Mouse (Mus musculus) lung, postnatal 36 days (tissue): ENCODE results near the gene Akap5.
A peak's percentile ranks its signal among the peaks of the same experiment; 100 is the strongest.

Experiments used
- DNase-seq: peaks from one replicate; pipeline ENCODE4 v3.0.0; 2022; ENCODE audit warnings: mixed read lengths

The Akap5 gene

DNA sequence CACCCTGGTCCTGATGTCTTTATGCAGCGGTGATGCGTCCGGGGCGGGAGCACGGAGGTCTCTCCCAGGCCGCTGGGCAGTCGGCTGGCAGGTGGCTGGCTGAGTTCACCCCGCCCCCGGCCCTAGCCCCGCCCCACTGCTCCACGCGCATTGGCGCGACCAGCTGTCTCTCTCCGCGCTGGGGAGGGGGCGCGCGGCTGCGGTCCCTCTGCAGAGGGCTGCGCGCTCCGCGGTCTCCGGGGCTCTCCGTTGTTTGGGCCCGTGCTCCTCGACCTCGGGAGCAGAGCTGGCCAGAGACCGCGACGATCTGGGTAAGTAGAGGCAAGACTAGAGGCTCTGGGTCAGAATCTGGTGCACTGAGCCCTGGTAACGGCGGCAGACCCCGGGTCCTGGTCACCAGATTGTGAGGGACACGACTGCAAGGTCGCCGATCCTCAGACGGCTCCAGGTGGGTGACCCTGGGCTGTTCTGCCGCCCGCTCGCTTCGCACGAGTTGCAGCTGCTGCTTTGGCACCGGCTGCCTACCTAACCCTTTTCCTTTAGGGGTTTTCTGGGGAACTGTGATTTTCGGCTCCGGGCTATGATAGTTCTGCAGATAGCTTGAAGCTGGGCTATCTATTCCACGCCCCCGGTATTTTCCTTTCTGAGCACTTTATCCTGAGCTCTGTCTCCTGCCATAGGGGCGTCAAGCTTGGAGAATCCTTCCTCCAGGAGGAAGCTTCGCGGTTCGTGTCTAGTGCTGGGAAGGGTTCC is at the start of gene Akap5:
Gene Akap5 (plus strand): TSS at position 213 of the 753 bp plus-strand sequence.
- peak; percentile 42 for DNase-seq

DNA sequence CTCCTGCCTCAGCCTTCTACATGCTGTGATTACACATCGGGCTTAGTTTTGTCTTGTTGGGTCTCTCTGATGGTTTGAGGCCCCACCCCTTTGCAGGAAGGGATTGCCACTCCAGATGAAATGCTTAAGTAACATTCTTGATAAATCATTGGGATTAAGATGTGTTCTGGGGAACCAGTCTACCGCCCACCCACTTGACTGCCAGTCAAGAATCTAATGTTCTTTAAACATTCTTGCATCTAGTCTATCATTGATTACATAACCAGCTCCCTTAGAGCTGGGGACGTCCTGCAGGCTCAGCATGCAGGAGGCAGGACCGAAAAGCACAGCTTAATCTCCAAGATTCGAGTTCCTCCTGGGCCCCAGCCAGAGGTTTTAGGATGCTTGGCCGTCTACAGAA is 46.5 kb upstream of the Akap5 start:
- DNase-seq: no peak

DNA sequence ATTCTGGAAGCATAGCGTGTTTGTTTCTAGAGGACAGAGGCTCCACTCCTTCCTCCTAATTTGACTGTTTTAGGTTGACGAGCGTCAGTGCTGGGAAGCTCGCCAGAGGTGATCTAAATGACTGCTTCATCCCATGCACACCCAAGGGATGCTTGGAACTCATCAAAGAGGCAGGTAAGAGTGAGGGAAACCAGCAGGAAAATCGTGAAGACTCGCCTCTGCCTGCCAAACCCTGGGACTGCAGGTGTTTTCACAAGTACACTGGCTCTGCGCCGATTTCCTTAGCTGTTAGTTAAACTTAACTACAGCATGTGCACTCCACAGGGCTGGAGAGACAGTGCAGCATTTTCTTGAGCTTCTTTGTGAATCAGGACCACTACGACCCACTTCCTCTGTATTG is 44.1 kb upstream of the Akap5 start:
- DNase-seq: no peak

DNA sequence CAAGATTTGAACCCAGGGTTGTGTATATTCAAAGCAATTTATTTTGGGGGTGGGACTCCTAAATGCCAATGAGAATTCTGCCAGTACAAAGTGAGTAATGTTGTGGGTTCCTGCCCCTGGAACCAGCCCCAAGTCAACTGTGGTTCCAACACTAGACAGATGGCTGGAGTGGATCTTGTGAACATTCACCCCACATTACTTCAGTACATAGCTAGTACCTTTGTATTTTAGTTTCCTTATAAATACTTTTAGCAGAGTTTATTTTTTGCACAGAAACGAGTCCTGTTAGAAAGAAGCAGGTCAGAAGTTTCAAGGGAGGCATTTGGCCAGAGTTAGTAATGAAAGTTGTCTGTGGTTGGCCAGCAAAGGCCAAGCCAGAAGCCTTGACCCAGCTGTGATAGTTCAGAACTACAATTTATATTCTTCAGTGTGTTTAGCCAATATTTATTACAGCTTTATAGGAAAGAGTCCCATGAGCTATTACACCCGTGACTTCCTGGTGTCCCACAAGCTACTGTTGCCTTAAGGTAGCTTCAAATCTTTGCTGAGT is 43.5 kb upstream of the Akap5 start:
- no peak for DNase-seq

DNA sequence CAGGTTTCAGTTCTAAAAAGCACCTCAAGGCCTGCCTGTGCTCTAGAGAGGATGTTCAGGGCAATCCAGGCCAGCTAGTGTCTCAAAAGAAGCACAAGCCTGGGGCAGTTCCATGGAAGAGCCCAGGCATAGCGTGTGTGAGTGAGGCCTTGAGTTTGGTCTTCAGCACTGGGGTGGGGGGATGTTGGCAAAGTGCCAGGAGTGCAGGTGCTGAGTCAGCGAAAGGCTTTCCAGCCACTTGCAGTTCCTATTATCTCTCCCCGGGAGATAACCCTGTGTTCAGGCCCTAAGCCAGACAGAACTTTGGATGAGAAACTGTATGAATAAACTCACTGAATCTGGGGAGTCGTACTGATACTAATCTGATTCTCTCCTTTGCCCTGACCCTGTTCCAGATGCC is 42.6 kb upstream of the Akap5 start:
- no peak for DNase-seq

DNA sequence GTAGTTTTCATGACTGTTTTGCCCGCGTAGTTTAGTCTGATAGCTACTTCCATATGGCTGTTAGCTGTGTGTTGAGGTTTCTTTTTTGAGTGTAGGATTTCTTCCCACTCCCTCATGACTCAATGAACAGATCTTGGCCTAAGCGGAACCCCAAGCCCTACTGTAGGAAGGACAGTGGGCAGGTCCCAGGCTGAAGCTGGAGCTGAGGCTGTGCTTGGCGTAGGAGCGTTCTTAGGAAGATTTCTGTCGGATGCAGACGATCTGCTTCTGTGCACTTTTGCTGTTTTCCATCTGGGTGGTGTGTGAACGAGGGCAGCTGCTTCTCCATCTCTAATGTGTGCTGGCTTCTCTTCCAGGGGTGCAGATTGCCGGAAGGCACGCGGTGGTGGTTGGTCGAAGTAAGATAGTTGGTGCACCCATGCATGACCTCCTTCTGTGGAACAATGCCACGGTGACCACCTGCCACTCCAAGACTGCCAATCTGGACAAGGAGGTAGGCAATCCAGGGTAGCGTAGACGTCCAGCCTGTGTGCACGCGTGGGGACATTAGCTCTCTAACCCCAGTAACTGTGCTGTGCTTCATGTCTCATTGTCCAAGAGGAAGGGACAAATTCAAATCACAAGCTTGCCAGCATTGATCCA is 42.0 kb upstream of the Akap5 start:
- no peak for DNase-seq

DNA sequence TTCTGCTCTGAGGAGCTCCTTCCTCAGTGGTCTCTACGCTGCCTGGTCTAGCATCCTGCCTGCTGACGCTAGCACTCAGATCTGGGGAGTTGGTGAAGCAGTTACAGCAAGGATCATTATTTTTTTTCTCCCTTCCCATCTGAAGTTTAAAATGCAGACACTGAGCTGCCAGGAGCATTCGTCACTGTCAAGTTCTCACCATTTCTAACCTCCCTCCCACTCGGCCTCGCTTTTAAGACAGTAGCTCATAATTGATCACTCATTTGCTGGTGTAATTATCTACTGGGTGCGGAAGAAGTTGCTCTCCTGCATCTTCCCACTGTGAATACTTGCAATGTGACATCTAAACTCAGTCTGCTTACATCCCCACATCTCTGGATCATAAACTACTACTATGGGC is 39.3 kb upstream of the Akap5 start:
- DNase-seq: no peak

DNA sequence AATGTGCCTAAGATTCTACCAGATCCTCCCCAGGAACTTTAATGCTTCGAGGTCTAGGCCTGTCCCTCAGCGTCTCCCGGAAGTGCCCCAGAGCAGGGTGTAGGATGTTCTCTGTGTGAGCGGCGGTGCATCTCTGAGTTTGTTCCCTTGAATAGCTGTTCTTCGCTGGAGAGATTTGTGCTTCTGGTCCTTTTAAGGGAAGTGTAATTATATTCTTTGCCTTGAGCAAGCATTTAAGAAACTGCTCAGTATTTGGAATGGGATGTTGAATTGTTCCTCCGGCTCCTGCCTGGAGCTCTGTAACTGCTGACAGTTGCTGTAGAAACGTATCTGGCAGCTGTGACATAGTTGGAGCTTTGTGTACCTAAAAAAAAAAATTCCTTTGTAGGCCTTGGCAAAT is 36.7 kb upstream of the Akap5 start:
- no peak for DNase-seq

DNA sequence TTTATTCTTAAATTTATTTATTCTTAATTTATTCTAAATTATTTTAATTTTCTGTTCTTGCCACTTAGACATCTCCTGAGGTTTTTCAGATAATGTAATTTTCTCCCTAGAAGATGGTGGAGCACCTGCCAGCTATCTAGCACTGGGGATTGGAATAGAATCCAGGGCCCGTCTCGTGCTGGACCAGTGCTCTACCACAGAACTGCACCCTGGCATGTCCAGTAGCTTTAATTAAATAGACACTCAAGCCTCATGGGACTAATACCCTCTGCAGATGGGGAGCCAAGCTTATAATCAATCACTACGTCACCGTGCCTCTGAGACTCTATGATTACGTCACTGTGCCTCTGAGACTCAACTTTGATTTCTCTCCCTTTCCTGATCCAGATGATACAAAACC is 36.2 kb upstream of the Akap5 start:
- DNase-seq: no peak

DNA sequence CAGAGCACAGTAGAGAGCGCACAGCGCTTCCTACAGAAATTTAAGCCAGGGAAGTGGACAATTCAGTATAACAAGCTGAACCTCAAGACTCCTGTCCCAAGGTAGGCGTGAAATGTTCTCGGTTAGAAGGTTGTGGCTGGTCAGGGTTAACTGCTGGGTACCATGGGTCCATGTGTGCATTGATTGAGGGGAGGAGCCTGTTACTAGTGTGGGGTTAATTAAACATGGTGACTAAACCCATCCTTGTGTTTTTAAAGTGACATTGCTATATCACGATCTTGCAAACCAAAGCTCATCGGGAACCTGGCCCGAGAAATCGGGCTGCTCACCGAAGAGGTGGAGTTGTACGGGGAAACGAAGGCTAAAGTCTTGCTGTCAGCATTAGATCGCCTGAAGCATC is 35.3 kb upstream of the Akap5 start:
- no peak for DNase-seq

DNA sequence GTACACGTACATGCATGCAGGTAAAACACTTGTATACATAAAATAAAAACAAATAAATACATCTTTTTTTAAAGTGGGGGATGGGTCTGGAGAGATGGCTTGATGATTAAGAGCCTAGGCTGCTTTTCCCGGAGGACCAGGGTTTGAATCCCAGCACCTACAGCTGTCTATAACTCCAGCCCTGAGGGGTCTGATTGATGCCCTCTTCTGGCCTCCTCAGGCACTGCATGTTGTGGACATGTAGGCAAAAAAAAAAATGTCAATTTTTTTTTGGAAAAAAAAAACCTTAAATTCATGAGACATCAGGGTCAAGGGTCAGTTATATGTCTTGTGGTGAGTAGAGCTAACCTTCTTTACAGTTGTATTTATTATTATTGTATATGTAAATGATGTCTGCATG is 34.4 kb upstream of the Akap5 start:
- DNase-seq: no peak

DNA sequence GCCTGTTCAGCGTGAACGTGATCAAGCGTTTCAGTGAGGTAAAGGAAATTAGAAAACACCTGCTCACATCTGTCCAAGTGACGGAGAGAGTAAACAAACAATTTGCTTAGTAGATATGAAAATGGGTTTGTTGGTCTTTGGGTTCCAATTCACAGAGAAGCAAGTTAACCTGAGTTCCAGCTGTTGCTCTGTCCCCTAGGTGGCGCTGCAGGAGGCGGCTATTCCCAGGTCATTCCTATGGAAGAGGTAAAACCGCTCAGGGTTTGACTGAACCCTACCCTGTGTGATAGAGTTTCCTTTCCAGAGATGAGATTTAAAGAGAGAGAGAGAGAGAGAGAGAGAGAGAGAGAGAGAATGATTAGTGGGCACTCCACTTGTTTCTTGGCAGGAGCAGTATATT is 31.5 kb upstream of the Akap5 start:
- peak; percentile 84 for DNase-seq

DNA sequence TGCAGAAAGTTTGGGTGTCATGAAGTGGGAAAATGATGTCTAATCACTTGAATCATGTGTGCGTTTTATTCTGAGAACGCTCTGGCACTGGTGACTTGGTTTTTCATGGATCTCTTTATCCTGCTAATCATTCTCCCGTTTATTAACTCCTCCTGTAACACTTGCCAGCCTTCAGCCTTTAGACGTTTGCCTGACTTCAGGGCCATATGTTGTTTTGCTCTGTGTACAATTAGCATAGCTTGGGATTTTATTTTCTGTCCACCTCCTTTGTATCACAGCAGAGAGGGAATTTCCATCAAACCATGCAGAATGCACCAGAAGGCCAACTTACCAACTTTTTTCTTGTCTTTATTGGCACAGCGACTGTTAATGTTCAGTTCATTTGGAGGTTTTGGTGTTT is 26.9 kb upstream of the Akap5 start:
- DNase-seq: no peak

DNA sequence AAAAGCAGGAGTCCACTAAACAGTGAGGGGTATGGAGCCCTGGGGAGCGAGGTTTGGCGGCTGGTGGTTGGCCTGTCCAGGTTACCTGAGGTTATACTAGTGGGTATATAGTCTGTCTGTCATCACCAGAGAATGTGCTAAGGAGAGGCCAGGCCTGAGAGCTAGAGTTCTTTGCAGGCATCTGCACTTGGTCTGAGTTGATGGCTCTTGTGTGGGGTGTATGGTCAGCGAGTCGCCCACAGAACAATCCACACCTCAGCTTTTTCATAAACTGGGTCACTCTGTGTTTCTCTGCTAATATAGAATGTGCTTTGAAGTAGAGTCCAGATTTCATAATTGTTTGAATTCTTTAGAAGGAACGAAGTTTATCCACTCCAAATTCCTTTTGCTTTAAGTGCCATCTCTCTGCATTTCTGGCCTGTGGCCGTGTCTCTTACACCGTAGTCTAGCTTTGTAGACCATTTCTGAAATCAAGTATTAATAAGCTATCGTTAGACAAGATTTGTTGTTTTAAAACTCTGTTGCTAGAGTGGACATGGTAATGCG is 25.3 kb upstream of the Akap5 start:
- DNase-seq: peak; percentile 76

DNA sequence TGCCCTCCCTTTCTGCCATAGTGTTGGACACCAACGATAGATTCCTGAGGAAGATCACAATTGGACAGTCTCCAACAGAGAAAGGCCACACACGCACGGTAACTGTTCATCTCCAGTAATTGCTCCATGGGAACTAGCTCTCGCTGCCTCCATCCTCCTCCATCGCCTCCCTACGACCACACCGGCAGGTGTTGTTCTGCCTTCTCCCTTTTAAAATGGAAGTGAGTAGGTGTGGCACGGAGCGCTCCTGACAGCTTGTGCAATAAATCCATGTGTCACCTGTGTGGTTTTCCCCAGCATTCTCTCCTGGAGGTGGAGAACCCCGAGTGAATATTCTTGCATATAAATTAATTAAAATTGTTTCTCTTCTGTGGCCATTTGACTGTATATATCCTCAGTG is 24.3 kb upstream of the Akap5 start:
- no peak for DNase-seq

DNA sequence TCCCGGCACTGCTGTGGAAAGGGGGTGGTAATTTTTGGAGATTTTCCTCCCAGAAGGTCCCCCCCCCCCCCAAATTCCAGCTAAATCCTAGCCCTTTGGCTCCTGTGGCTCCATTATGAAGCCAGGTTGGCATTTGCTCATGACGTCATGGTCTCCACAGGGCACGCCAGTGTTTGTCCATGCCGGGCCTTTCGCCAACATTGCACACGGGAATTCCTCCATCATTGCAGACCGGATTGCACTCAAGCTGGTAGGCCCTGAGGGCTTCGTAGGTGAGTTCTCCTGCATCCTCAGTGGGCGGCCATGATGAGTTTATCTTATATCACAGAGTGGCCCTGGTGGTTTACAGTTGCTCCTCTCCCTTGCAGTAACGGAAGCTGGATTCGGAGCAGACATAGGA is 21.2 kb upstream of the Akap5 start:
- peak; percentile 62 for DNase-seq

DNA sequence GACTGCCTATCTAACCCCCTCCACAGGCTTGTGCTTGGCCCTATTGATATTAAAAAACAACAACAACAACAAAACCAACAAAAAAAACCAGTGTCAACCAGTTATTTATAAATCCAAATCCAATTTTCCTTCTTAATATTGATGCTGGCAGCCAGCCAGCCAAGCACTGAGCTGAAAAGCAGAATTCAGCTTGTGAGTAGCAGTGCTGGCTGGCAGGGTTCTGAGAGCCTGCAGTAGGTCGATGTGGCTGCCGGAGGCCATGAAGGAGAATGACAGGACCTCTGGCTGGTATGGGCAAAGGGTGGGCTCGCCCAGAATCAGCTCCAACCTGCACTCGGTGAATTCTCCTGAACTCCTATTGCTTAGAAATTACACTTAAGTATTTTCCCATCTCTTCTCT is 20.5 kb upstream of the Akap5 start:
- DNase-seq: no peak

DNA sequence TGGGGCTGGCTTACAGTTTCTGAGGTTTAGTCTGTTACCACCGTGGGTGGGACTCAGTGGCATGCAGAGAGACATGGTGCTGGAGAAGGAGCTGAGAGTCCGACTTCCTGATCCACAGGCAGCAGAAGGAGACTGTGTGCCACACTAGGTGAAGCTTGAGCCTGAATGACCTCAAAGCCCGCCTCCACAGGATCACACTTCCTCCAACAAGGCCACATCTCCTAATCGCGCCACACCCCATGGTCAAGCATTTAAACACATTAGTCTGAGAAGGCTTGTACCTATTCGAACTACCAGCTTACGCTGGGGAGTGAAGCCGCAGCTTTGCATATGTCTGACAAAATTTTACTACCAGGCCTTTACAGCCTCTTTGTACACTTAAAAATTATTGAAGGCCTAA is 19.6 kb upstream of the Akap5 start:
- peak; percentile 76 for DNase-seq

DNA sequence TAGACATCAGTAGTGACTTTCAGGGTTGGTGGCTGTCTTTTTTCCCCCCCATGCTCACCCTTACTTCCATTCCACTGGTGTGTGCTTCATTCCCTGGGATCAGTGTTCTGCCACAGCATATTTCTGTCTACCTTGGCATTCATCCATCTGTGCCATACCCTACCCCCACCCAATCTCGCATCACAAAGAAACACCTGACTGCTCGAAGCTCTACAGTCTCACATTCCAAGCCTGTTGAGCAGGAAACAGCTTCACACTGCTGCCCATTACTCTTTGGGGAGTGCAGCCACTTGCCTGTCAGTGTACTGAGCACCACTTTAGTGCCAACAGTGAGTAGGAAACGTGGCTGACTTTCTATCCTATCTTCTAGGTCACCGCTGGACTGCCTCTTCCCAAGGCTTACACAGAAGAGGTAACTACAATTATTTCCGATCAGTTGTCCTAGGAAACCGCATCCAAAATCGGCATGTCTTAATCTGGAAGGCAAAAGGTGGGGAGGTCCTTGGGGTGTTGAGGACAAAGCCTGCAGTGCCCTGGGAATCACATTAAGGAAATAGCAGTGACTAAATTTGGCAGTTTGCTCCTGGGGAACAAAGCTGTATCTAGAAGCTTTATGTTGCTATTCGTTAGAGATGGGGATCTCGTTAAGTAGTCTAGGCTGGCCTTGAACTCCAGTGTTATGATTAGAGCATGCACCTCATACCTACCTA is 17.7 kb upstream of the Akap5 start:
- peak; percentile 34 for DNase-seq

DNA sequence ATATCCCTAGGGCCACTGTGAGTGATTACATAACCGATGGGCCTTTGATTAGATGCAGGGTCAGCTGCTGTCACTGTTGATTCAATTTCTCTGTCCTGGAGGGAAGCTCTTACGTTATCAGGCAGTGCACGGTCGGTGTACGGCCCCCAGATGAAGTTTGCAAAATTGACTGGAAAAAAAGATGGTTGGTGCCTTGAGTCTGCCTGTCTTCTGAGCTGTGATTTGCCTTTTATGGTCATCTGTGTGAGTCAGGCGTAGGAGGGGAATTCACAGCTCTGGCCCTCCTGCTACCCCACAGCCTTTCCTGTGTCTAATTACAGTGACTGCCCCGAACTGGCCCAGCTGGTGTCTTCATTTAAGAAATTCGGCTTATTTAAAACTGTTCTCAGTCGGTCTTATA is 16.7 kb upstream of the Akap5 start:
- DNase-seq: peak; percentile 60

DNA sequence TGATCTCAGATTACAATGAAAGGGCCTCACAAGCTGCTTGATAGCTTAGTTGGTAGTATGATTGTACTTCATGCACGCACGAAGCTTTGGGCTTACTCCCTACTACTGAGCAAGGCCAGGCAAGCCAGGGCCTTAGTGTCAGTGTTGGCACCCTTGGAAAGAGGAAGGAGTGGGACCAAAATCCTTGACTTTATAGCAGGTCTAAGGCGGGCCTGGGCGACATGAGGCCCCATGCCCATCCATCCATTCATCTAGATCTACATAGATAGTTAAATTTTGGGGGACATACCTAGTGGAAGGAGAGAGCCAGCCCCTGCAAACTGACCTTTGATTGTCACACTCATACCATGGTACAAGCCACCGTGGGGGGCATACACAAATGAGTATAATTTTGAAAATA is 16.3 kb upstream of the Akap5 start:
- no peak for DNase-seq

DNA sequence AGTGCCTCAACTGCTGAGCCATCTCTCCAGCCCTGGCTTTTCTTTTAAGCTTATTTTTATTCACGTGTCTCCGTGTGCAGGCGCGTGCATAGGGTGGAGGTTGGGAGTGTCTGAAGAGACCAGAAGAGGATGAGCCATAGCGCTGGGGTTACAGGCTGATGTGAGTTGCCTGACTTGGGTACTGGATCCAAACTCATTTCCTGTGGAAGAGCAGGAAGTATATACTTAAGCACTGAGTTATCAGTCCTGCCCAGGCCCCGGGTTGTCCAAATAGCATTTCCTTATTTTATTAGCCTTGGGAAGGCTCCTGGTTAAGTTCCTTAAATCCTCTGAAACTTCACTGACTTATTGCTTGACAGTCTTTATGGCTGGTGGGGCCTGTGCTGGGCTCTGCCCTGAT is 14.7 kb upstream of the Akap5 start:
- peak; percentile 66 for DNase-seq

DNA sequence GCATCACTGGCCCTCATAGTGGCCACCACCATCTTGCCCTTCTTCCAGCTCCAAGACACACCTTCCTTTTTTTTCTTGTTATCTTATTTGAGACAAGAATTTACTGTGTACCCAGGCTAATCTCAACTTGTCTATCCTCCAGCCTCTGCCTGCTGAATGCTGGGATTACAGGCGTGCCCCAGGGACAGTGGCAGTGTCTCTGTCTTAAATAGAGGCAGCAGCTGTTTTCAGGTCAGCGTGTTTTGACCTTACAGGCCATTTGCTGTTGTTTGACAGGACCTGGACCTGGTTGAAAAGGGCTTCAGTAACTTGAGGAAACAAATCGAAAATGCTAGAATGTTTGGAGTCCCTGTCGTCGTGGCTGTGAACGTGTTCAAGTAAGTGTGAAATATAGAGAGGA is 14.1 kb upstream of the Akap5 start:
- no peak for DNase-seq

DNA sequence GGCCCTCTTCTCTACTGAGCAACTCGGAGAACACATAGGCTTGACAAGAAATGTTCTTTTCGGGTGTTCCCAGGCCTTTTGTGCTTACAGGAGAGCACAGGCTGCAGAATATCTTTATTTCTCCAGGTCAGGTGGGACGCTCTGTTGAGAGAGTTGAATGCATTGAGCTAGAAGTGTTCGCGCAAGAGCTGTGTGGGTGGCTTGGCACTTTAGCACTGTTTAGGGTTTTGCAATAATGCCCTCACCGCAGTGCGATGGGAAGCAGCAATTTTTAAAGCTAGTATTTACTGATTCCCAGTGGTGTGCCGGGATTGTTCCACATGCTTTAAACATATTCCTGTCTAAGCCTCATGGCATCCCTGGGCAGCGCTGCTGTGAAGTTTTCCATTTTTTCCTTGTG is 13.5 kb upstream of the Akap5 start:
- peak; percentile 63 for DNase-seq
